Mouse (Mus musculus) fibroblast of lung, adult 2 months (primary cell): ENCODE measurements at regions not wholly inside any gene's neighbourhood (a gene's known extent, or its start where the extent isn't known, plus 50 kb on each side); places are given as distances from the start of the nearest gene placed in this dataset.

Experiments
- DNase-seq: peaks from one replicate; pipeline ENCODE4 v3.0.0-alpha.2; 2011; ENCODE audit warnings: low read depth

- no peak for DNase-seq
These were observed 80.2 kb upstream of the Lrig3 start for GRCm38 (mm10) chr10:125885796-125886195.

GRCm38 (mm10) chr10:125892122-125892521 is 73.8 kb upstream of the Lrig3 start:
- no peak for DNase-seq

GRCm38 (mm10) chr10:125895744-125896482 is 70.1 kb upstream of the Lrig3 start:
- DNase-seq = no peak

GRCm38 (mm10) chr10:125896646-125897045 is 69.3 kb upstream of the Lrig3 start:
- DNase-seq = no peak

- DNase-seq = no peak
These were observed 66.5 kb upstream of the Lrig3 start for GRCm38 (mm10) chr10:125899504-125899903.

GRCm38 (mm10) chr10:125900562-125900961 is 65.4 kb upstream of the Lrig3 start:
- no peak for DNase-seq

GRCm38 (mm10) chr10:125902668-125903067 is 63.3 kb upstream of the Lrig3 start:
- DNase-seq = no peak

GRCm38 (mm10) chr10:125912207-125912606 is 53.8 kb upstream of the Lrig3 start:
- no peak for DNase-seq
